Mouse (Mus musculus) stomach, postnatal 0 days (tissue): ENCODE measurements around the gene Tex29.

Experiments used
- CTCF ChIP-seq: IDR thresholded peaks from 2 replicates; pipeline ENCODE4 v1.5.1; 2016; ENCODE audit warnings: antibody characterized with exemption, low read depth, mild to moderate bottlenecking, moderate library complexity
- EP300 ChIP-seq: optimal IDR thresholded peaks from 2 replicates; pipeline ENCODE3; 2016; ENCODE audit warnings: antibody characterized with exemption

GRCm38 (mm10) chr8:11794956-11795355, 45.3 kb upstream of the Tex29 start:
- TF ChIP-seq CTCF, result no peak
- TF ChIP-seq EP300, result no peak
